Mouse (Mus musculus): Measurements from ENCODE around the gene Lgals7. TPM values are rescaled to one million over a fixed set of nuclear protein-coding genes. Genes with fewer than 3 reads are reported as not detected.
A peak's percentile ranks its signal among the peaks of the same experiment; 100 is the strongest.

The Lgals7 gene
- polyA plus RNA-seq, 1 experiment = not detected

DNA sequence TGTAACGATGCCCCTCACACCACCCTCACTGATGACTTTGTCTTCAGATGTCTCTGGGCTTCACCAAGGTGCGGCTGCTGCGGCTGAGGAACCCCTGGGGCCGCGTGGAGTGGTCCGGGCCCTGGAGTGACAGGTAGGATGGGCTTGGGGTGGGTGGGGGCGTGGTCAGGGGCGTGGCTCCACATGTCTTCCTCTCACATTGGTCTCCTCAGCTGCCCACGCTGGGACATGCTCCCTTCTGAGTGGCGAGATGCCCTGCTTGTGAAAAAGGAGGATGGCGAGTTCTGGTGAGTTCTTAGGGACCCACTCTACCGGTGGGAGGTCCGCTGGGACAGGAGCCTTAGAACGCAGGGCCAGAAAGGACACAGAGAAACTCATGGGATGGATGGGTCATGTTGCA, 22.8 kb downstream of the Lgals7 start:
- Histone ChIP-seq H3K4me3 (replicated peaks) (no peak overlapping the region), H3K4me1 (peaks cover 32% of the 10 kb centered on the region), H3K36me3 (replicated peaks; ENCODE audit: low read length) (peaks cover 28% of the 10 kb centered on the region), H3K27me3 (replicated peaks) (peaks cover 49% of the 10 kb centered on the region), H3K9me3 (no peaks in the 10 kb centered on the region)
- TF ChIP-seq GATA1 (IDR thresholded peaks at IDR 0.05; ENCODE audit: borderline replicate concordance, low read length) (no peak), FLI1 (IDR thresholded peaks at IDR 0.05; ENCODE audit: low read length) (no peak)

GRCm38 (mm10) chr7:28888701-28889161, 25.1 kb downstream of the Lgals7 start:
- Histone ChIP-seq H3K36me3 (replicated peaks; ENCODE audit: low read length) (peaks cover 49% of the 10 kb centered on the region), H3K9me3 (no peaks in the 10 kb centered on the region), H3K4me1 (peaks cover 49% of the 10 kb centered on the region), H3K27me3 (replicated peaks) (peaks cover 46% of the 10 kb centered on the region), H3K4me3 (replicated peaks) (peak overlapping the region; percentile 64)
- no peak for TF ChIP-seq GATA1 (IDR thresholded peaks at IDR 0.05; ENCODE audit: borderline replicate concordance, low read length)

- Histone ChIP-seq H3K9me3 (no peaks in the 10 kb centered on the region), H3K4me1 (peaks cover 88% of the 10 kb centered on the region), H3K27me3 (replicated peaks) (peaks cover 25% of the 10 kb centered on the region), H3K36me3 (replicated peaks; ENCODE audit: low read length) (peaks cover 84% of the 10 kb centered on the region), H3K4me3 (replicated peaks) (peak overlapping the region; percentile 25)
- no peak for TF ChIP-seq GATA1 (IDR thresholded peaks at IDR 0.05; ENCODE audit: borderline replicate concordance, low read length)
- TF ChIP-seq FLI1 (IDR thresholded peaks at IDR 0.05; ENCODE audit: low read length) = no peak
Measured at GRCm38 (mm10) chr7:28892601-28893000, 28.9 kb downstream of the Lgals7 start.

DNA sequence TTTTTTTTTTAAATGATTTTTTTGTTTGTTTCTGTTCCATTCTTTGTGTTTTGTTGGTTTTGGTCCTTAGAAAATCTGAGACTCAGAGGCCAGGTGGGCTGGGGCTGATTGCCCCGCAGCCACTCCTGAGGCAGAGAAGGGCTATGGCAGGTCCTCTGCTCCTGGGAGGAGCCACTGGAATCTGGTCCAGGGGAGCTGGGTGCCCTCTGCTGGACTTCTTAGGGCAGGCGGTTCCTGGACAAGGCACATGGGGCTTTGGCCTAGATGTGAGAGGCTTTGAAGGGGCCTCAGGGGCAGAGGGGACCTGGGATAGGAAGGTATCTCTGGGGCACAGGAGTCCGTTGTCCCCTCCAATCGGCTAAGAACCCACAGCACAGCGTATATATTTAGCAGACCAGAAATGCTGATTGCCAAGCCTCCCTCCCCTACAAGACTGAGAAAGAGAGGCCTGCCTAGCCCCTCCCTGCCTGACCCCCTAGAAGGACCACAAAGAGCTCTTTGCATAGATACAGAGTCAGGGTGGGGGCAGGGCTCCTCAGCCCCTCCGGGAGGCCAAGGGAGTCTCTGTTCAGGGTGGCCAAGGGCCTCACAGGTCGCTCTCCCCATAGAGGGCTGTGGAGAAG, 30.1 kb downstream of the Lgals7 start:
- Histone ChIP-seq H3K36me3 (replicated peaks; ENCODE audit: low read length) (peaks cover 91% of the 10 kb centered on the region), H3K4me3 (replicated peaks) (no peak overlapping the region), H3K27me3 (replicated peaks) (peaks cover 13% of the 10 kb centered on the region), H3K9me3 (no peaks in the 10 kb centered on the region), H3K4me1 (peaks cover 92% of the 10 kb centered on the region)
- TF ChIP-seq FLI1 (IDR thresholded peaks at IDR 0.05; ENCODE audit: low read length) (no peak), GATA1 (IDR thresholded peaks at IDR 0.05; ENCODE audit: borderline replicate concordance, low read length) (no peak)

GRCm38 (mm10) chr7:28894942-28895341, 31.3 kb downstream of the Lgals7 start:
- TF ChIP-seq FLI1 (IDR thresholded peaks at IDR 0.05; ENCODE audit: low read length) = no peak
- peak; percentile 55; the same call in 2 of the 3 replicates for TF ChIP-seq GATA1 (IDR thresholded peaks at IDR 0.05; ENCODE audit: borderline replicate concordance, low read length)
- peaks cover 99% of the 10 kb centered on the region for H3K36me3 ChIP-seq (replicated peaks; ENCODE audit: low read length)

DNA sequence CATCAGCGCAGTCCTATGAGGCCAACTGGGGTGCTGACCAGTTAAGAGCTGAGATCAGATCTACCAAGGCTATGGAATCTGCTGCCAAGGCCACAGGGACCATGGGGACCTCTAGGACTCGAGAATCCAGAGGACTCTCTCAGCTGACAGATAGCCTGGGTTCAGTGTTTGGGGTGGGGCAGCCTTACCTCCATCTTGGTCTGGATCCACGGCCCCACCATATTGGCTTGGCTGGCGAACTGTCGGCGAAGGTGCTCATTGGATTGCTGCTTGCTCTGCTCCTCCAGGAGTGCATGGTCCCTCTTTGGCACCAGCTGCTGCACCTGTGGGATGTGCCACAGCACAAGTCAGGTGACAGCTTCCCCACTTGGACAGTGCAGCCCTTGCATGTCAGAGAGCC, 34.0 kb downstream of the Lgals7 start:
- TF ChIP-seq GATA1 (IDR thresholded peaks at IDR 0.05; ENCODE audit: borderline replicate concordance, low read length) (no peak), FLI1 (IDR thresholded peaks at IDR 0.05; ENCODE audit: low read length) (no peak)
- peaks cover 99% of the 10 kb centered on the region for H3K36me3 ChIP-seq (replicated peaks; ENCODE audit: low read length)
- no peaks in the 10 kb centered on the region for H3K27me3 ChIP-seq (replicated peaks)
- no peaks in the 10 kb centered on the region for H3K9me3 ChIP-seq
- H3K4me1 ChIP-seq = peaks cover 59% of the 10 kb centered on the region
- no peak overlapping the region for H3K4me3 ChIP-seq (replicated peaks)

More at GRCm38 (mm10) chr7:28894942-28895341, 31.3 kb downstream of the Lgals7 start:
- Histone ChIP-seq H3K4me1 (peaks cover 83% of the 10 kb centered on the region), H3K9me3 (no peaks in the 10 kb centered on the region), H3K27me3 (replicated peaks) (peaks cover 3% of the 10 kb centered on the region), H3K4me3 (replicated peaks) (peak overlapping the region; percentile 60)

- Histone ChIP-seq H3K9me3 (no peaks in the 10 kb centered on the region), H3K27me3 (replicated peaks) (no peaks in the 10 kb centered on the region), H3K4me1 (peaks cover 46% of the 10 kb centered on the region), H3K36me3 (replicated peaks; ENCODE audit: low read length) (peaks cover 100% of the 10 kb centered on the region), H3K4me3 (replicated peaks) (no peak overlapping the region)
- TF ChIP-seq GATA1 (IDR thresholded peaks at IDR 0.05; ENCODE audit: borderline replicate concordance, low read length) = no peak
- no peak for TF ChIP-seq FLI1 (IDR thresholded peaks at IDR 0.05; ENCODE audit: low read length)
Measured at GRCm38 (mm10) chr7:28899972-28900371, 36.3 kb downstream of the Lgals7 start.

- no peaks in the 10 kb centered on the region for H3K27me3 ChIP-seq (replicated peaks)
- H3K4me1 ChIP-seq = peaks cover 30% of the 10 kb centered on the region
- H3K36me3 ChIP-seq (replicated peaks; ENCODE audit: low read length) = peaks cover 100% of the 10 kb centered on the region
- TF ChIP-seq FLI1 (IDR thresholded peaks at IDR 0.05; ENCODE audit: low read length) (no peak), GATA1 (IDR thresholded peaks at IDR 0.05; ENCODE audit: borderline replicate concordance, low read length) (no peak)
- H3K4me3 ChIP-seq (replicated peaks) = no peak overlapping the region
- no peaks in the 10 kb centered on the region for H3K9me3 ChIP-seq
Measured at GRCm38 (mm10) chr7:28901311-28902125, 37.9 kb downstream of the Lgals7 start.

DNA sequence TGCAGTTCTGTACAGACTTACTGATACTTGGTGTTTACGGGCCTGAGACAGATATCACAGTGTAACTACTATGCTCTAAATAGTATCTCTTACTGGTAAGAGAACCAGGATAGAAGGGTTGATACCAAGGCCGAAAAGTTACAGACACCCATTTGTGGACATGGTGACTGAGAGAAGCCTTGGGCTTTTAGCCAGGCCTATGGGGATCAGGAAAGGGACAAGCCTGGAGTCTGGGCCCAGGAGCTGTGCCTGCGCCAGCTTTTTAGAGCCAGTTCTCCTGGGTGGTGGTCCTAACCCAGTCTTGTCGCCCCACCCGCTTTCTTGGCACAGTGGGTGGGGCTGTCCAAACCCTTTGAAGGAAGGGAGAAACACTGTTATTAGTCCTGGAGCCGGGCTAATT, 38.5 kb downstream of the Lgals7 start:
- H3K27me3 ChIP-seq (replicated peaks) = no peaks in the 10 kb centered on the region
- H3K9me3 ChIP-seq = no peaks in the 10 kb centered on the region
- no peak overlapping the region for H3K4me3 ChIP-seq (replicated peaks)
- H3K4me1 ChIP-seq = peaks cover 29% of the 10 kb centered on the region
- peaks cover 100% of the 10 kb centered on the region for H3K36me3 ChIP-seq (replicated peaks; ENCODE audit: low read length)
- TF ChIP-seq FLI1 (IDR thresholded peaks at IDR 0.05; ENCODE audit: low read length) (no peak), GATA1 (IDR thresholded peaks at IDR 0.05; ENCODE audit: borderline replicate concordance, low read length) (no peak)

DNA sequence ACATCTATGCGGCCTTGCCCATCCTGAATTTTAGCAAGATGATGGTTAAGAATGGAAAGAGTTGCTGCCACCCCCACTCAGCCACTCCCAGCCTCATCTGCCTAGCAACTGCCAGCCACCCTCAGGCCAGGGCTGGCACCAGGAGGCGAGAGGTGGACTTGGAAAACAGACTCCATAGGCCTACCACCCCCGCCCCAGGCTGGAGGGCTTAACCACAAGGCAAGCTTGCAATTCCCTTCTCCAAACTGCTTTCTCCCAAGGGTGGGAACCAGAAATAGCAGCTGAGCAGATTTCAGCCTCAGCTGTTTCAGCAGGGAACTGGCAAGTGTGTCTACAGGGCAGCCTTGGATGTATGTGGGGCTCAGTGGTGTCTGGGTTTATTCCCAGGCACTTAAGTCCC, 39.2 kb downstream of the Lgals7 start:
- Histone ChIP-seq H3K36me3 (replicated peaks; ENCODE audit: low read length) (peaks cover 100% of the 10 kb centered on the region), H3K4me3 (replicated peaks) (no peak overlapping the region), H3K9me3 (no peaks in the 10 kb centered on the region), H3K4me1 (peaks cover 29% of the 10 kb centered on the region), H3K27me3 (replicated peaks) (no peaks in the 10 kb centered on the region)
- no peak for TF ChIP-seq GATA1 (IDR thresholded peaks at IDR 0.05; ENCODE audit: borderline replicate concordance, low read length)
- TF ChIP-seq FLI1 (IDR thresholded peaks at IDR 0.05; ENCODE audit: low read length) = no peak

Data from megakaryocyte, embryonic 14.5 days (primary cell).